Mouse (Mus musculus) left cerebral cortex, postnatal 14 days (tissue): ENCODE results near the gene Lcn9. TPM values are rescaled to one million over a fixed set of nuclear protein-coding genes. Genes with fewer than 3 reads are reported as not detected.
"Not testable (repeated sequence)": the region's sequence is repeated elsewhere in the genome, so short reads cannot be mapped to it uniquely, and the experiment has no call there.

Experiments
- DNase-seq, 2 experiments: peaks; one replicate each; pipeline ENCODE4 v3.0.0; 2021 to 2022; ENCODE audit warnings: low spot score in 2 of 2, mixed read lengths in 1 of 2
- intact Hi-C: fragments of 180-260 bp; cut with DNase I; formaldehyde crosslinking; loops from one replicate; pipeline ENCODE4 v1.15.1; 2025
- long read RNA-seq, 2 experiments: library from polyadenylated mRNA; stranded (forward); transcript quantifications; one replicate each; pipeline ENCODE4 v2.0.0; 2021
- total RNA-seq, 2 experiments: library from RNA; stranded (reverse); gene quantifications; 2 replicates each; pipeline ENCODE4 v1.2.3; 2021

Lcn9 gene
- not detected for total RNA-seq
- long read RNA-seq, experiment 1 = 0 reads
- long read RNA-seq, experiment 2 = 0 reads

- peak; percentile 24 to 61 for DNase-seq
Observed at GRCm38 (mm10) chr2:25822806-25823205, at the start of gene Lcn9. Gene Lcn9, plus strand, starts transcription at chr2:25823153.

DNA sequence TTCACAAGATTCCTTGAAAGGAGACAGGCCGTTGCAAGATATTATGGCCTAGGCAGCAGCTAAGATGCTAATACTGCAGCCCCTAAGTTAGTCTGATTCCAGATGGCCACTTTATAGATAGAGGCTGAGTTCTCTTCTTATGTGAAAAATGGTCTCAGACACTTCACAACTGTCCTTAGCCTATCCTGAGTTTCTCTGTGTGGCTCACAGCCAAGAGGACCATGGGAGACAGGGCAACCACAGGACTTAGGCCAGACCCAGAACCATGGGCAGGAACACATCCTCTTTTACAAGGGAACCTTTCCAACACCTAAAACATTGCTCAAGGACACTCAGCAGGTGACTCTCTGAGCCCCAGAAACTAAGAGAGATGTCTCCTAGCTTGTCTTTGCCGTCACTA, 49.4 kb upstream of the Lcn9 start:
- intact Hi-C loops = no loop called here
- no peak for DNase-seq

More at GRCm38 (mm10) chr2:25822806-25823205, at the start of gene Lcn9:
- intact Hi-C loops = no loop called here

DNA sequence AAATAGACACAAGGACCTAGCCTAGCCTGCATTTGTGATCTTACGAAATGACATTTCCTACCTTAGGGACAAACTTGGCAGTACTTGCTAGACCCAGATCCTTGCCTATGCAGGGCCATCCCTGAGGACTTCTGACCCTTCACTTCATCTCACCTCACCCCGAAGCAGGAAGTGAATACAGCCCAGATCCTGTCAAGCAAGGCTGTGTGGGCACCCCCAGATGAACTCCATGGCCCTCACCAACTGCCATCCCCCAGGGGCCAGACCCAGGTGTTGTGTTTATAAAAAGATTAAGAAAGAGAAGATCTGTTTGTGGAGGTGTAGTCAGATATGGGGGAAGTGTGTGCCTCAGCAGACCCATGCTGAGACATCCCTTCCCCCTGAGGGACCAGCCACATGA, 48.3 kb upstream of the Lcn9 start:
- intact Hi-C loops = no loop called here
- no peak for DNase-seq

DNA sequence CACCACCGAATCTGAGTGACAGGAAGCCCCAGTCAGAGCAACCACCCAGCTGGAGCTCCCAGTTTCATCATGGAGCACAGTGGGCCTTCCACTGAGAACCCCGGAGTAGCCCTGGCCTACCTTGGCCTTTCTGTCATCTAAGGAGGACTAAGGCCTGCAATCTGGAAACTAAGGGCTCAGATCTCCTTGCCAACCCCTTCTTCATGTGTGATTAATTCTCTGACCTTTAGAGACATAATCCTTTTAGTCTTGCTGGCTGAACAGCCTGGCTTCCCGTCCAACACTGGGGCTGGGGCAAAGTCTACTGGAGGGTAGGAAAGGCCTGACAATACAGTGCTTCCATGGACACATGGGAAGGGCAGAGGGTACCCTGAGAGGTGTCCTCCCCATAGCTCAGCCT, 47.0 kb upstream of the Lcn9 start:
- intact Hi-C loops = no loop called here
- no peak for DNase-seq

DNA sequence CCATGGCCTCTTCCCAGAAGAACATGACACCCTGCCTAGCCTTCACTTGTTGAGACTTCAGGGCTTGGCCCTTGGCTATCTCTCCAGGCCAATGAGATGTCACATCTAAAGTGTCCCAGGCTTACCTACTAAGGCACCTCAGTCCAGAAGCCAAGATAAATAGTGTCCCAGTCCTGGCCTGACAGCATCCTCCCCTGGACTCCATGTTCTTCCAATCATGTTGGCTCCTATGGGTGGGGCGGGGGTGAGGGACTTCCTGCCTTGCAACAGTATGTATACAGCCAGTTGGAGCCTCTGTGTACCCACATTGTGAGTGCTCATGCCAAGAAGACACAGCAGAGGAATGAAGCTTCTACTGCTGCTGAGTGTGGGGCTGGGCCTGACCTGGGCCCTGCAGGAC, 46.2 kb upstream of the Lcn9 start, which contains the start of gene Lcn11:
Gene Lcn11, plus strand, starts transcription at position 301 of the 400 bp plus-strand sequence.
- intact Hi-C loops = no loop called here
- no peak for DNase-seq

- DNase-seq = no peak
- intact Hi-C loops = no loop called here
Observed at GRCm38 (mm10) chr2:25779076-25779475, 43.9 kb upstream of the Lcn9 start.

- no peak for DNase-seq
- intact Hi-C loops = no loop called here
Observed at GRCm38 (mm10) chr2:25780921-25781320, 42.0 kb upstream of the Lcn9 start.

DNA sequence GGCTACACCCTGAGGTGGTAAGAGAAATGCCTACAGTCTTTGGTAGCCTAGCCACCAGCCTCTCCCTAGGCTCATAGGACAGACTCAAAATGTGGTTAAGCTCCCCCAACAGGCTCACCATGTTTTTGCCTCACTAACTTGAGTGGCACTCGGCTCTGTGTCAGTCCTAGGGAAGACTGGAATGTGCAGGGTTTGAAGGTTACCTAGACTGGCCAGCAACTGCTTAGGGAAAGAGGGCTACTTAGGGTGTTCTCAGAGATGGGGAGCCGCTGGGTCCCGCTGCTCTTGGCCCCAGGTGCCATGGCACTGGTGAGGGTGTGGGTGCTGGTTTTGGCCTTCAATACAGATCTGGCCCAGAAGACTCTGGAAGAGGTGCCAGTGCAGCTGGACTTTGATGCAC, 41.0 kb upstream of the Lcn9 start, which contains the start of gene Gm13539:
Gene Gm13539, plus strand, starts transcription at position 301 of the 400 bp plus-strand sequence.
- DNase-seq = no peak

GRCm38 (mm10) chr2:25785573-25786322, 37.2 kb upstream of the Lcn9 start:
- no peak for DNase-seq
- intact Hi-C loops = no loop called here

More for the DNA sequence above, 41.0 kb upstream of the Lcn9 start, which contains the start of gene Gm13539:
- intact Hi-C loops = no loop called here

- no peak for DNase-seq
- intact Hi-C loops = no loop called here
Observed at GRCm38 (mm10) chr2:25789092-25789491, 33.9 kb upstream of the Lcn9 start.

DNA sequence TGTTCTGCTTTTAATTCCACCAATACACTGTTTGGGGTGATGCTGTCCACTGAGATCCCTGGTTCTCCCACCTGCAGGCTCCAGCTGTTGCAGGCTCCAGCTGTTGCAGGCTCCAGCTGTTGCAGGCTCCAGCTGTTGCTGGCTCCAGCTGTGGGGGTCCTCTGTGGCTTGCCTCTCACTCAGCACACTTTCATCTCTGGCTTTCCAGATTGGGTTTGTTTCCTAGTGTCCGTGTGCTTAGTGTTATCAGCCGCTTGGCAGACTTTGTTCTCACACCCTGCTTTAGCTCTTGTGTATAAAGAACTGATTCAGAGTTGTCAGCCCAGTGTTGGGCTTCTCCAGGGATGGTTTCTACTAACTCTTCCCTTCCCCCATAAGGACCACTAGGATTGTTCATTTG, 25.3 kb upstream of the Lcn9 start:
- intact Hi-C loops = no loop called here
- no peak for DNase-seq

- no peak for DNase-seq
- intact Hi-C loops = no loop called here
Observed at GRCm38 (mm10) chr2:25798065-25798464, 24.9 kb upstream of the Lcn9 start.

- intact Hi-C loops = no loop called here
- DNase-seq = no peak
Observed at GRCm38 (mm10) chr2:25811711-25812110, 11.2 kb upstream of the Lcn9 start.

- intact Hi-C loops = no loop called here
- no peak for DNase-seq
Observed at GRCm38 (mm10) chr2:25813364-25813763, 9.6 kb upstream of the Lcn9 start.

GRCm38 (mm10) chr2:25815748-25816147, 7.2 kb upstream of the Lcn9 start, which contains the start of gene Glt6d1:
Gene Glt6d1, minus strand, starts transcription at chr2:25815848.
- DNase-seq, intact Hi-C loops: not testable (repeated sequence)

- no peak for DNase-seq
- intact Hi-C loops = no loop called here
Observed at GRCm38 (mm10) chr2:25824751-25825150, 1.8 kb downstream of the Lcn9 start.

- intact Hi-C loops = no loop called here
- DNase-seq = no peak
Observed at GRCm38 (mm10) chr2:25828344-25828947, 5.5 kb downstream of the Lcn9 start.

DNA sequence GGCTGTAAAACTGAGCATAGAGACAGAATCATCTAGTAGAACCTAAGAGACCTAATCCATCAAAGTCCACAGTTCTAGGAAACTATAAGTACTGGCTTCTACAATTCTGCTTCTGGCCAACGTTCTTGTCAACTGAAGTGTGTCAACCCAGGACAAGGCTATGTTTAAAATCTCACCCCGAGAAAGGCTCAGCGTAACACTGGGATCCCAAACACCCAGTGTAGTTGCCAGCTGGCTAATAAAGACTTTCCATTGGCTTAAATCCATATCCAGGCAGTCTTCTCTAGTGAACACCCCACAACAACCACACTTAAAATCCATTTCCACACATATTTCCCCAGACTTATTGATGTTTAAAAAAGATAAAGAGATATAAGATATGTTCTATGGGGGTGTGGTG, 7.8 kb downstream of the Lcn9 start:
- intact Hi-C loops = loop anchor here (10.0 kb wide), 2 partner anchors 184 to 314 kb away; no protein-coding TSS in a partner anchor
- DNase-seq = no peak

DNA sequence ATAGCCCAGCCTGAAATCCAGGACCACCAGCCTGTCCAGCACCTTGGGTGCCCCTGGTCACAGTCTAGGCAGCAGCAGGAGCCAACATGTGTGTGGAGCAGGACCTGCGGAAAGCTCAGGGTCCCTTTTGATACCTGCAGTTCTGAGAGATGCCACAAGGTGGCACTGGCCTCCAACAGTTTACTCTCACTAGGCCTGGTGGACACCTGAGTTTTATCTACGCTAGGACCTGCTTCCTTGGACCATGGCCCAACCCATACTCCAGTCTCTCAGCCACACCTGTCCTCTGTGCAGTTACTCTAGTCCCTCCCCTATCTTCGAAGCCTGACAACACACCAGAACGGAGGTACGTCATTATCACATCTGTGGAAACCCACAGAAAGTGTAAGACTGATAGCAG, 13.3 kb downstream of the Lcn9 start:
- intact Hi-C loops = loop anchor here (2.0 to 10.0 kb wide), 3 partner anchors 77 to 309 kb away; no protein-coding TSS in a partner anchor
- peak; percentile 81 to 89 for DNase-seq

DNA sequence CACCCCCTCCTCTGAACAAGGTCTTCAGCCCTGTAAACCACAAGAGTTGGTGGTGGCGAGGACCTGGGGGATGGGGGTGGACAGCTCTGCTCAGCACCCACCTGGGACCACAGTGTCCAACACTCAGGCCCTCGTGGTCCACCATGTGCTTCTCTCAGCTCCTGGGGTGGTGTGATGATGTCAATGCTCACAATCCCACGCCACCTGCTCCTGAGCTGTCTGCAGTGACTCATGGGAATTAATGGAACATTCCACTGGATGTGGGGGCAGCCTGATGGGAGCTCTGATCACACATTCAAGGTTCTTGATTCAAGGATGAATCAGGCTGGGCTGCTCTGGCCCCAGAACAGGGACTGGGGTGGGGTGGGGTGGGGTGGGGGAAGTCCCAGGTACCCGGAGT, 19.2 kb downstream of the Lcn9 start:
- intact Hi-C loops = no loop called here

DNA sequence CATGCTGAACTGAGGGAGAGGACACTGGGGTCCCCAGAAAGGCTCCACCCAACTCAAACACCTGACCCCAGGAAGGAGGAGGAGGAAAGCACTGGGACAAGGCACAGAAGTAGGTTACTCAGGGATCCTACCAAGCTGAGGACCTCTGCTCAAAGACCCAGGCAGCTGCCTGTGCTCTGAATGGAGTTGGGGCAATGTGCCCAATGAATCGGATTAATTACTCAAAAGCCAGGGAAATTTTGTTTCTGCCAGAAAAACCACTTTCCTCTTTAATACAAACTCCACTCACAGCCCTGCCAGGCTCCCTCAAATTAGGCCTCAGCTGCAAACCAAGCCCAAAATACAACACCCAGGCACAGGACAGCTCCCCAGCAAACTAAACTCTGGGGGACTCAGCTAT, 19.8 kb downstream of the Lcn9 start:
- intact Hi-C loops = no loop called here

More for the DNA sequence above, 19.2 kb downstream of the Lcn9 start:
- DNase-seq = no peak

More for the DNA sequence above, 19.8 kb downstream of the Lcn9 start:
- DNase-seq = peak; percentile 40 to 62
